Comparison of ENCODE assay signal across 18 mouse cellular contexts in genomic region chr12:76872767-76873316, GRCm38 (mm10). TPM values are rescaled to one million over a fixed set of nuclear protein-coding genes. Genes with fewer than 3 reads are reported as not detected.
"Had no signal": no experiment of that assay in that cellular context is flagged by ENCODE, and none has a peak within 500 bp of the region (broad histone marks: within the 10 kb centered on the region; RNA-seq: fewer than 3 reads in every experiment).

No protein-coding gene starts in this region.

- H3K9ac ChIP-seq: liver, embryonic 13.5 days had no signal

- H3K4me1 ChIP-seq: liver, embryonic 13.5 days had no signal

- H3K4me3 ChIP-seq: layer of hippocampus, adult 2 months; left cerebral cortex, adult 2 months; liver, embryonic 13.5 days had no signal

- H3K27ac ChIP-seq: kidney, postnatal 0 days; layer of hippocampus, adult 2 months; left cerebral cortex, adult 2 months; liver, embryonic 13.5 days; stomach, postnatal 0 days had no signal

- H3K4me2 ChIP-seq: liver, embryonic 13.5 days; midbrain, embryonic 11.5 days had no signal

- DNase-seq: kidney, postnatal 25 days; layer of hippocampus, adult 9-11 months; liver, embryonic 13.5 days; lung, adult 2 months; lung, postnatal 14 days; lung, postnatal 4 days; midbrain, embryonic 14.5 days; right cerebral cortex, postnatal 4 days; thymus, adult 2 months; thymus, postnatal 14 days; thymus, postnatal 4 days had no signal

- H3K27me3 ChIP-seq: liver, embryonic 13.5 days had no signal

- H3K9me3 ChIP-seq: liver, embryonic 13.5 days had no signal

RNA-seq across cellular contexts. Expression of gene Rab15, which starts 50.1 kb away (rescaled TPM):
- total RNA-seq: liver, adult 2 months; megakaryocyte-erythroid progenitor cell, adult 5-6 weeks had no signal
- polyA plus RNA-seq: liver, adult 2 months had no signal
